Mouse (Mus musculus): ENCODE results near the gene Syne1.
"Not testable (repeated sequence)": the region's sequence is repeated elsewhere in the genome, so short reads cannot be mapped to it uniquely, and the experiment has no call there.

DNA sequence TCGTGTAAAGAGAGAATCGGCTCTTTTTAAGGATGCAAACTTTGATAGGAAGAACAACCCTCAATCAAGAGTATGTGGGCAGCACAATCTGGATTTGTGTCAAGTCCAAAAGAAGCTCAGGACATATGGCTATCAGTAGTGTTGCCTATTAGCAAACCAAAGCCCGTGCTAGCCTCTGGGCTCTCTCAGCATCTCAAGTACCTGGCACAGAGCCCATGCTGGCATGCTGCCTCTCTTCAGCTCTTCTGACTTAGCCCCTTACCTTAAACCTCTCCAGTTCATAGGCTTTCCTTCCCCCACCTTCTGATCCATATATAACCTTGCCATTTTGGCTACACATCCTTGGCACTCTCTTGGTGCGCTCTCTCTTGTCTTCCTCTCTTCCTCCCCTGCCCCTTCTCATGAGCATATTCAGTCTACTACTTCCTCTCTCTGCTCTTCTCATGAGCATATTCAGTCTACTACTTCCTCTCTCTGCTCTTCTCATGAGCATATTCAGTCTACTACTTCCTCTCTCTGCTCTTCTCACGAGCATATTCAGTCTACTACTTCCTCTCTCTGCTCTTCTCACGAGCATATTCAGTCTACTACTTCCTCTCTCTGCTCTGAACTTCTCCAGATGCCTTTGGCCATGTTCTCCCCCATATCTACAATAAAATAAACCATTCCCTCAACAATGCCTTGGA lies 51.5 kb downstream of the Syne1 start:
- TF ChIP-seq CTCF (IDR thresholded peaks at IDR 0.05; ENCODE audit: low read depth, low read length); POLR2A (IDR thresholded peaks at IDR 0.05; ENCODE audit: extremely low read depth, insufficient read depth, low read length): not testable (repeated sequence)

All from liver, adult 2 months (tissue).